Mouse (Mus musculus): ENCODE data around the gene Pdia2. TPM values are rescaled to one million over a fixed set of nuclear protein-coding genes. Genes with fewer than 3 reads are reported as not detected.

Gene Pdia2
- total RNA-seq (2021): not detected
- long read RNA-seq, experiment 1: 0 reads
- long read RNA-seq, experiment 2: 0 reads

DNA sequence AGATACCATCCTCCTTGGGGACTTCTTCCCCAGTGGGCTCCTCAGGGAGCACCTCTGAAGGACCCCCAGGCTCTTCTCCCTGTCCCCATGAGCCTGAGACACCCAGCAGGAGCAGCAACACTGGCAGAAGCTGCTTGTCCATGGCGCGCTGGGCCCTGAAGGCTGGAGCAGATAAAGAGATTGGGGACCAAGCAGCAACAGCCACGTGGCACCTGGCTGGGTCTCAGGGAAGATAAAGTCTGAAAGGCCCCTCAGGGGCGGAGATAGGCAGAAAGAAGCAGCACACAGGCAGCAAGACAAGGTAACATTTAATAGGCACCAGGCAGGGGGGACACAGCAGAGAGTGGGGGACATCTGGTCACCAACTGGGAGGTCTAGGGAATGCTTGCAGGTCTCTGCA lies at the start of gene Pdia2:
TSS of gene Pdia2 (minus strand) at position 196 of the 400 bp plus-strand sequence.
- intact Hi-C loops (cut with DNase I): loop anchor here (5.0 kb wide), 1 partner anchor 33 kb away; no protein-coding TSS in a partner anchor
- no peak for DNase-seq

DNA sequence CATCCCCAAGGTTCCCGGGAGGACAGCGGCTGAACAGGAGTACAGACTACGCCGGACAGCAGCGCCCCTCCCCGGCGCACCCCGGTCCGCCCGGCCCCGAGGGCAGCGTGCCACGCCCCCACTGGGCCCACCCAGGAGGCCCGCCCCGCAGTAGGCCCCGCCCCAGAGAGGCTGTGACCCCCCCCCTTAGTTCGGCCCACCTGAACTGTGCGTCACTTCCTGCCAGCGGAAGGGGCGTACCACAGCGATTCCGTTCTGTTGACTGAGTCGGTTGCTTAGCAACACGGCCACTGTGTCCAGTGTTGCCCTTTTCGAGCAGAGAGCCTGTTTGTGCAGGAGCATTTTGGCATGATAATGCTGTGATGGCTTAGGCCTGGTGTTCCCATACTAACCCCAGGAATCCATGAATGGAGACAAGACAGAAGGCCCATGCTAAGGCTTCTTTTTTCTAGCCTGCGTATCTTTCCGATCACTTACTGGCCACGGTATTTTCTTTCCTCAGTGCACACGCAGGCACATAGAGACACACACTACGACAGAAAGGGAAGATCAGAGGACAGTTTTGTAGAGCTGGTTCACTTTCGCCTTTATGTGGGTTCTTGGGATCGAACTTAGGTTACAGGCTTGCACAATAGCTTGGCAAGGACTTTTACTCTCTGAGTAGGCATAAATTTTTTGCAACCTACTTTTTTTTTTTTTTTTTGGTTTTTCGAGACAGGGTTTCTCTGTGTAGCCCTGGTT lies 45.4 kb upstream of the Pdia2 start, which contains the start of gene Fam234a:
TSS of gene Fam234a (minus strand) at position 142 of the 741 bp plus-strand sequence.
- intact Hi-C loops (cut with DNase I): loop anchor here (5.0 kb wide), 1 partner anchor 122 kb away; the partner anchor contains the start of gene Mrpl28

DNA sequence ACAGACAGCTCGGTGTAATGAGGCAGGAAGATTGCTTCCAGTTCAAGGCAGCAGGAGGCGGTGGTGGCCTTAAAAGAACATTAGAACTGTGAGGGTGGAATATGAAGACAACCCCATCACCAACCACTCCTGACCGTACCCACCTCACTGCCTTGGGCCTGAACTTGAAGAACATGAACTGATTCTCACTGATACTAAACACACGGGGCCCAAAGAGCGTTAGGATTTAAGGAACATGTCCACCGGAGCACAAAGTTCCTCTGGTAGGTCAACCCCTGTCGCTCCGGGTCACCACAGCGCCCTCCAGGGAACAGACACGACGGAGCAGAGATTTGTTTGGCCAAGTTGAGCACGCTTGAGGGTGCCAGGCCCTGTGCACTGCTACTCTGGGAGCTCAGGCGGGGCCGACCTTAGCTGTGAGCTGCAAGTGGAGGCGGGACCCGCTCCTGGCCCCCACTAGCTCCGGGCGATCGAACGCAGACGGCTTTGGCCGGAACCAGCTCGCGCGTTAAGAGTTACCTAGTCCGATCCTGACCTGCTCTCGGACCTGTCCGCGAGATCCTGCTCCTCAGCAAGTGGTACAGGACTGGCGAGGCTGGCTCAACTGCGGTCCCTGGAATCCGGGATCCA lies 44.7 kb upstream of the Pdia2 start:
- peak in 1 of 2 experiments; percentile 66 for DNase-seq
- intact Hi-C loops (cut with DNase I): loop anchor here (5.0 kb wide), 1 partner anchor 121 kb away; the partner anchor contains the start of gene Mrpl28

More for the DNA sequence above, 45.4 kb upstream of the Pdia2 start, which contains the start of gene Fam234a:
- peak; percentile 88 to 92 for DNase-seq

DNA sequence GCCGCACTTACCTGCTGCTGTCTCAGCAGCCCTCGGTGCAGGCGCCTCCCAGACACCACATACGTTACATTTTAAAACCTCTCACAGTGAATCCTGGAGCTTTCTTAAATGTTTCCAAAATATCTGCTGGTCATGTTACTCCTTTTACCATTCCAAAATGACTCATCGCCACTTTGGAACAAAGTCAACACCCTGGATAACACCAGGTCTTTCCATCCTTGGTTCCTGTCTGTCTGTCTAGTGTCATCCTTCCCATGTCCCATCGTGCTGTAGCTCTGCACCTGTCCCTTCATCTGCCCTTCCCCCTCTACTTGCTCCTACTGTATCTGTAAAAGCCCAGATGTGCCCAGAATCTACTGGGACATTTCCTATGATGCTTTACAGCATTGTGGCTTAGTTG lies 42.1 kb upstream of the Pdia2 start:
- DNase-seq: no peak
- intact Hi-C loops (cut with DNase I): loop anchor here (5.0 kb wide), 1 partner anchor 119 kb away; the partner anchor contains the start of gene Mrpl28

DNA sequence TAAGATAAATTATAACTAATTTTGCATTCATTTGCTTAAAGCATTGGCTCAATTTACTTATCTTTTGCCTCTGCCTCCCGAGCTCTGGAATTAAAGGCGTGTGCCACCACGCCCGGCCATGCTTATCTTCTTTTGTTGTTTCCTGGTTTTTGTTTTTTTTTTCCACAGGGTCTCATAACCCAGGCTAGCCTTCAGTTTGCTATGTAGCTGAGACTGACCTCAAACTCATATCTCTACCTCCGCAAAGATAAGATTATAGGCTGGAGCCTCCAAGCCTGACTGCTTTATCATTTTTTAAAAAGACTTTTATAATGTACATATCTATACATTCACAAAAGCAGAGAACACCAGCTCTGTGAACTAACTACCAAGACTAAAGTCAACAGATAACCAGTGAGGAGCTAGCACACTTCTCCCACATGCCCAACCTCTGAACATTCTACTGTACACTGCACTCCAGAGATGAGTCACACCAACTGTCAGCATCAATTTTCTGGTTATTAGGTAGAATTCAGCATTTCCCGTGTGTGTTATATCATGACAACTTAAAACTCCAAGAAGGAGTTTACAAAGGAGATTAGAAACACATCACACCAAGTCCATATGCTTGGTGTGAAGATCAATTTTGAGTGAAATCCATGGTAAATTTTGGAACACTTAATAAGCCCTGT lies 41.4 kb upstream of the Pdia2 start:
- intact Hi-C loops (cut with DNase I): loop anchor here (5.0 kb wide), 1 partner anchor 118 kb away; the partner anchor contains the start of gene Mrpl28
- DNase-seq: no peak

DNA sequence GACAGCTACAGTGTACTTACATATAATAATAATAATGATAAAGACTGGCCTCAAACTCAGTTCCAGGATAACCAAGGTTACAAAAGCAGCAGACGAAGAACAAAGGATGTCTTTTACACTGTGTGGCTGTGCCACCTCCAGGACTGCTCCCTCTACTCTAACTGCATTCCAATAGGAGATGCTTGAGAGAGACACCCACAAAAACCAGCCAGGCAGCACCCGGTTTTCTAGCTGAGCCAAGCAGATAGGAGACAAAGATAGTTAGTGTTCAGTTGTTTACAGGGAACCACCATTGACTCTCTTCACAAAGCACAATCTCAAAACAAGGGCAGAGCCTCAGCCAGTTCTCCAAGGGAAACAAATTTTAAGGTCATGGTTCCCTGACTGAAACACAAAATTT lies 40.7 kb upstream of the Pdia2 start:
- DNase-seq: no peak
- intact Hi-C loops (cut with DNase I): no loop called here

DNA sequence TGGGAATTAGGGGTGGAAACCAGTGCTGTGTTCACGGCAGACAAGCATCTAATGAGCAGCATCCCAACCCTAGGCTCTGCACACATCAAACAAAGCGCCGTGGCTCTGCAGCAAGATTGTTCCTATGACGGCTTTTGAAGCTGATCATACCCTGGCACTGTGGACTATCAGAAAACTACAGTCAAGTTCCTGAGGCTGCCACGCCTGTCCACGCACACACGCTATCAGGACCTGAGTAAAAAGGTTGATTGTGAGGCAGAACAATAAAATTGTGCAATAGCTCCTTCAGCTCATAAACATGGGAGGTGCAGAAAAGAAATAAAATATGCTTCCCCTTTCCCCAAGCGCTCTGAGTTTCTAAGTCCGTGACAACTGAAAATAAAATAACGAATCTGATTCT lies 38.8 kb upstream of the Pdia2 start:
- DNase-seq: no peak
- intact Hi-C loops (cut with DNase I): no loop called here

DNA sequence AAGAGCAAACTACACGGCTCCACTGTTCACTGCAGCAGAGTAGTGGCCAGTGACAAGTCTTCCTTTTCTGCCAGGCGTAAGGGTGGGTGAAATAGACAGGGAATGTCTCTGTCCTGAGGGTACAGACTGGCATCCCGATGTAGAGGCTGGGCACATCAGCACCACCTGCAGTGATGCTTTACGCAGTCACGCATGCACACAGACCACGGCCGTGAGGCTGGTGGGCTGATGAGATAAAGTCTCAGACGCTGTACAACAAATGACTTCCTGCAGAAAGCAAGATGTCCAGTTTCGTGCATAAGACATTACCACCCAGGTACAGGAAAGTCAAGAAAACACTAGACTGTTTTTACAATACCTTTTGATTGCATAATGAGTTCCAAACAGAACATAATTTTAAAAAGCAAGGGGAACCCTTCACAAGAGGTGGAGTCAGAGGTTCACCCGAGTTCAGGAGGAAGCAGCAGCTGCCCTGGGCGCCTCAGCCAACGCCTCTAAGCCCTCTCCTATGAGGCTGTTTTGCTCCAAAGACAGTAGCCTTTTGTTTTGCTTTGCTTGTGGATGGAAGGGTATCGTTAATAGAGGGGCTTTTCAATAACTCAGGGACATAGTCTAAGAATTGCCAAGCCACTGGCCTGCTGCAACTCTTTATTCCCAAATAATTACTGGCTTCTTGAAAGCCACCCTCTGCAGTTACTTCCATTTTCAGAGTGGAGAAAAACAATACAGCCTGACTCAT lies 36.4 kb upstream of the Pdia2 start:
- DNase-seq: no peak
- intact Hi-C loops (cut with DNase I): no loop called here

DNA sequence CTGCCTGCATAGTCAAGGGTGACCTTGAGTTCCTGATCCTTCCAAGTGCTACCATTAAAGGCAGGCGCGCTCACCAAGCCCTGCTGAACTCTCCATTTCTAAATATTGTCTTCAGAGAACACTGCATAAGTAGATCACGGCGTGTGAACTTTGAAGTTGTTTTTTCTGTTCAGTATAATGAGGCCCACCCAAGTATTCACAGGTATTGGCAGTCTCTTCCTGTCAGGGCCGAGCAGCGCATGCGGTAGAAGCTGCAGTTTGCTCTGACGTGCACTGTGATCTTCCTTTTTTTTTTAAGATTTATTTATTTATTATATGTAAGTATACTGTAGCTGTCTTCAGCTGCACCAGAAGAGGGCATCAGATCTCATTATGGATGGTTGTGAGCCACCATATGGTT lies 35.5 kb upstream of the Pdia2 start:
- no peak for DNase-seq
- intact Hi-C loops (cut with DNase I): loop anchor here (5.0 kb wide), 1 partner anchor 37 kb away; the partner anchor contains the start of gene Pdia2

DNA sequence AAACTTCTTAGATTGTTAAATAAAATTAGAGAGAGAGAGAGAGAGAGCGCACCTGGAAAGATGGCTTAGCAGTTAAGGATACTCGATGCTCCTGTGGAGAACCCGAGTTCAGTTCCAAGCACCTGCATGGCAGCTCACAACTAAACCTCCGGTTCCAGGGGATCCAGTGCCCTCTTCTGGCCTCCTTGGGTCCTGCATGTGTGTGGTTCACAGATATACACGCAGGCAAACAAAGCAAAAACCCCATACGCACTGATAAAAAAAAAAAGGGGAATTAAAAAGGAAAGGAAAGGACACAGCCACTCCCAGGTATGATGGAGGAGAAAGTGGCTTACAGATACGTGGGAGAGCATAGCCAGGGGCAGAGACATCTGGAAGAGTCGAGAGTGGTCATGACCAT lies 34.0 kb upstream of the Pdia2 start:
- intact Hi-C loops (cut with DNase I): loop anchor here (5.0 kb wide), 1 partner anchor 36 kb away; the partner anchor contains the start of gene Pdia2
- no peak for DNase-seq

DNA sequence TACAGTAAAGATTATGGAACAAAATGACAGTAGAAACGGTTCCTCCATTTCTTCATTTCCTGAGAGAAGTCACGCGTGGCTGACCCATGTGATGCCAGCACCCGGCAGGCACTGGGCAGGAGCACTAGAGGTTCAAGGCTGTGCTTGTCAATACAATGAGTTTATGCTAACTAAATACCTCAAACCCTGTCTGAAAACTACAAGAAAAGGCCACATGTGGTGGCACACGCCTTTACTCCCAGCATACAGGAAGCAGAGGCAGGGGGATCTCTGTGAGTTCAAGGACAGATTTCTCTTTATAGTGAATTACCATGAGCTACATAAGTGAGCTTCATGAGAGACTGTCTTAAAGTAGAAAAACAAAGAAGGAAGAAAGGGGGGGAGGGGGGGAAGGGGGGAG lies 32.3 kb upstream of the Pdia2 start:
- DNase-seq: no peak
- intact Hi-C loops (cut with DNase I): loop anchor here (5.0 kb wide), 1 partner anchor 34 kb away; the partner anchor contains the start of gene Pdia2

DNA sequence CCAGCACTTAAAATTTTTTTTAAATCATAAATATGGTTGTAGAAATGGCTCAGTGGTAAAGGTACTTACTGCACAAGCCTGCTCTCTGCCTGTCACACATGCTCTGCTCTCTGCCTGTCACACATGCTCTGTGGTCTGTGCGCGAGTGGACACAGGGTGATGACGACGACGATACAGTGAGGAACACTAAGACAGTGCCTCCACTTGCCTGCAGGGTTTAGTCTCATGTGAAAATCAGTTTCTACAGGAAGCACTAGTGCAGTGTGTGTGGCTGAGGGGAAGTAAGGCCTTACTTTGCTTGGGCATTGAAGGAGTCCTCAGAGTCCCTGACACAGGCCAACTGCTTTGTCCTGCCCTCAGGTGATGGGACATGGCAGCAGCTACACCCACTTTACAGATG lies 30.9 kb upstream of the Pdia2 start:
- no peak for DNase-seq
- intact Hi-C loops (cut with DNase I): loop anchor here (5.0 kb wide), 1 partner anchor 32 kb away; the partner anchor contains the start of gene Pdia2

DNA sequence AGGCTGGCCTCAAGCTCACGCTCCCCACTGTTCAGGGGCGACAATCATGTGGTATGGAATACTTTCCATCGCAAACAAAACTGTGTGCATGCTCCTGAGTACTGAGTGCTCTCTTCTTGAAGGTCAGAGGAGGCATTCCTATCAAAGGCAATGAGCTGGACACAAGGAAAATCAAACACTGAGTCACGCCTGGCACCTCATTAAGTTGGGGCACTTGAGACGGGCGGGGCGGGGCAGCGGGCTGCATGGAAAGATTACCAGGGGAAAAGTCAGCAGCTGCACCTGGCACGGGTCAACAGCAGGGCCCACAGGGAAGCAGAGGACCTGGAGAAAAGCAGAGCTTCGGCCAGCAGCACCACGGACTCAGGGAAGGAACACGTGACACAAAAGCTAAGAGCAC lies 26.3 kb upstream of the Pdia2 start:
- no peak for DNase-seq
- intact Hi-C loops (cut with DNase I): no loop called here

DNA sequence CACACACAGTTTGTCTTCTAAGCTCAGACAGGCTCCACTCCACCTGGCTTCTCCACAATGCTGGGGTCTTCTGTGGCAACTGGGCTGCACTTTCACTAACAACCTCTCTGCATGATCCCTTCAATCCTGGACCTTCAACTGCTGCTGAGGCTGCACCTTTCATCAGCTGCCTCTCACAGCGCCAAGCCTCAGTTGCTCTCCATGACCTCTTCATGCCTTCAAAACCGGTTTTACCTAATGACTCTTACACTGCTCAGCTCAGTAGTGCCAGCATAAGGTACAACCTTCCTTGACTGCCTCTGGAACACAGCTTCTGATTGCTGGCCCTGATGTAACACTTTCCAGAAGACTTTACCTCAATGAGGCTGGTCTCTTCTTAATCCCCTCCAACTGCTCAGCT lies 22.6 kb upstream of the Pdia2 start:
- intact Hi-C loops (cut with DNase I): no loop called here
- no peak for DNase-seq

DNA sequence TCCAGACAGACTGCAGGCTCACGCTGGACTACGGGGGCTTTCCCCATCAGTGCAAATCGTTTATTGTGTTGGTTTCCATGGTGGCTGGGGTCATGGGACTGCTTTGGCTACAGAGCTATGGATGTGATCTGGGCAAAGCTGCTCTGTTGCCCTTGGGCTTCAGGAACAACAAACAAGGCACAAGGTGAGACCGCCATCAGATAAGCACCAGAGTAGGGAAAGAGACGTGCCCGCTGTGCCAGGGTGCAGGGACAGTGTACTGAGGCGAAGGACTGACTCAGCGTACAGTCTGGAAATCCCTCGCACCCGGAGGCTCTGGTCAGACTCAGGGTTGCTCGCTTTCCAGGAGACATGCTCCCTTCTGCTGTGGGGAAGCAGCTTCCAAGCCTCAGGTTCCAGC lies 13.8 kb upstream of the Pdia2 start:
- DNase-seq: no peak
- intact Hi-C loops (cut with DNase I): no loop called here

DNA sequence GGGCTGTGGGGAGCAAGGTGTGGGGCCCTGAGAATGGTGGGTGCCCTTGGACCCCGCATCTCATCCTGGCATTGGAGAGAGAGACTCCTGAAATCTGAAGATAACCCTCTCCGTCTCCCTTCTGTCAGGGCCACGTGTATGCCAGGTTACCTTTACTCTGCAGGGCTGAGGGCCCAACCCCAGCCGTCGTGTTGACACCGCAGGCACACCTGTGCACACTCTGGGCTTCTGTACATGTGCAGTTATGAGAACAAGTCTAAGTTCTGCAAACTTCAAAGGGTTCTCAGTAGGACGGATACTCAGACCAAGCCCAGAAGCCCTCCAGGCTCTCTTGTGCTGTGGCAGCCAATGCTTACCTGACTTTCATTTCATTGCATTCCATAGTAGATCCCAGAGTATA lies 13.4 kb upstream of the Pdia2 start:
- intact Hi-C loops (cut with DNase I): no loop called here
- DNase-seq: no peak

DNA sequence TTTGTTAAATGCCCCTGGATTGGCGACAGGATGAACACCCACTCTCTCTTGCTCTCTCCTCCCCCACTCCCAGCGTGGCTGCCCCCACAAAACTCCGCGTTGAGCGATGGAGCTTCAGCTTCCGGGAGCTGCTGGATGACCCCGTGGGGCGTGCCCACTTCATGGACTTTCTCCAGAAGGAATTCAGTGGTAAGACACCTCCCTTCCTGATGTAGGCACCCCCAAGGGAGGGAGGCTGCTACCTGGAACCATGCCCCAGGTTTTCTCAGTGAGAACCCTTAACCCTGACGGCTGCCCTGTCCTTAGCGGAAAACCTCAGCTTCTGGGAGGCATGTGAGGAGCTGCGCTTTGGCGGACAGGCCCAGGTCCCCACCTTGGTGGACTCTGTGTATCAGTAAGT lies 8.8 kb upstream of the Pdia2 start, which contains the start of gene Arhgdig:
TSS of gene Arhgdig (minus strand) at position 101 of the 400 bp plus-strand sequence.
- intact Hi-C loops (cut with DNase I): no loop called here
- DNase-seq: no peak

DNA sequence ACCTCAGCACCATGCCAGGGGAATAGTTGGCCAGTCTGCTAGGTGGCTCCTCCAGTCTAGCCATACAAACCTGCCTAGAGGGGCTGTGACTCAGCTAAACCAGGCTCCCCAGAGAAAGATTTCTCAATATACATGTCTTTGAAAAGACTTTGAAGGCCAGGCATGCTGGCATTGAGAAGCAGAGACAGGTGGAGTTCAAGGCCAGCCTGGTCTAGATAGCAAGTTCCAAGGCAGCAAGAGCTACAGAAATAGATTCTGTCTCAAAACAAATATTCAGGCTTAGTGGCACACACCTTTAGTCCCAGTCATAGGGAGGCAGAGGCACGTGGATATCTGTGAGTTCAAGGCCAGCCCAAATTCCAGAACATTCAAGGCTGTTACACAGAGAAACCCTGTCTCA lies 7.5 kb upstream of the Pdia2 start:
- intact Hi-C loops (cut with DNase I): no loop called here
- no peak for DNase-seq

DNA sequence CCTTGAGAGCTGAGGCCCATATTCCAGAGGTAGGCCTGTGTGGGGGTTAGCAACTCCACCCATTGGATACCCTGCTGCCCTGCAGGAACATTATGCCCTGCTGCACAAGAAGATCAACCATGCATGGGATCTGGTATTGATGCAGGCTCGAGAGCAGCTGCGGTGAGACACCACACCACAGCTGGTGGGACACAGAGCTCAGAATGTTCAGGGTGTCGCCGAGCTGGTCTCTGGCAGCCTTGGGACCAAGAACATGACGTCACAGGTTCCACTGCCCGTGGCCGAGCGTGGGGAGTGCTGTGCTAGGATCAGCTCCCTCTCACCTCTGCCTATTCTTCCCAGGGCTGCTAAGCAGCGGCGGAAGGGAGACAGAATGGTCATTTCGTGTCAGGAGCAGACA lies 5.9 kb upstream of the Pdia2 start:
- DNase-seq: no peak
- intact Hi-C loops (cut with DNase I): no loop called here

DNA sequence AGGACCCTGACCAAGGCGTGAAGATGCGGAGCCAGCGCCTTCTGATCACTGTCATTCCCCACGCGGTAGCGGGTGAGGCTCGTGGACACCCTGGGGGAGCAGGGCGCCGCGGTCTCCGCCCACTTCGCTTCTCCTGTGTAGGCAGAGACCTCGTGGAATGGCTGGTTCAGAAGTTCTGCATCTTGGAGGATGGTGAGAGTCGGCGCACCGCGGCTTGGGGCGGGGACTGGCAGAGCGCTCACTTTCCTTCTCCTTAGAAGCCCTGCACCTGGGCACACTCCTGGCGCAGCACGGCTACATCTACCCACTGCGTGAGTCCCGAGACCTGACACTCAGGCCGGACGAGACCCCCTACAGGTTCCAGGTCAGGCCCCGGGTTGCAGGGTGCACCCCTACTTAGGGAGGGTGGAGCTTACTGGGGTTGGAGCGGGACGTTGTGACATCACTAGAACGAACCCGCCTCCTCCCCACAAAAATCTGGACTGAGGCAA lies 4.5 kb upstream of the Pdia2 start:
- intact Hi-C loops (cut with DNase I): no loop called here
- DNase-seq: peak in 1 of 2 experiments; percentile 27

Data from gastrocnemius, postnatal 36 days (tissue).